ENCODE assay signal across 18 mouse cellular contexts in the genomic region with DNA sequence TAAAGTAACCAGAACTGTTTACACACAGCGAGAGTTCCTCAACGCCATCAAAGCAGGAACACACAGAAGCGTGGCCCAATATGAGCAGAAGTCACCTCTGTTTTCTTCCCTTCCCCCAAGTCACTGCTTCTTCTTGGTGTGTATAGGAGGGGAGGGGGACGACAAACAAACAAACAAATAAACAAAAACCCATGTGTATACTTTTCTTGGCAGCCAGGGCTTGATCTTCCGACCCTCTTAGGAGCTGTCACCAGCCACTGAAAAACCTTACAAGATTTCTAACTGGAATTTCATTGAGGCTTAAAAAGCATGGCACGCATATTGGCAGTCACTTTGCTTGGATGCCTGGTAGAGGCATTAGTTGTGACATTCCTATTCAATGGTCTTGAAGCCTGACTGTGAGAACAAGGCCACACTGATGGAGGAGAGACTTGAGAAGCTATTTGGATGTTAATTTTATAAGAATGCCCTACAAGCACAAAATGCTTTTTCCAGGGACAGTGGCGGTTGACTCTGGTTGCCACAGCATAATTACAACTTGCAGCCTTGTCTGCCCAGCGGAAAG.
DNase-seq lines count a peak whose midpoint lies in the region; ATAC-seq and TF ChIP-seq lines count a peak whose summit lies in the region.
"Had no signal": no experiment of that assay in that cellular context is flagged by ENCODE, and none has a peak within 500 bp of the region (broad histone marks: within the 10 kb centered on the region; RNA-seq: fewer than 3 reads in every experiment).

No protein-coding gene starts in this region.

- no peaks in the 10 kb centered on the region for H3K9me3 ChIP-seq in forebrain, embryonic 14.5 days (replicated peaks; ENCODE audit: control insufficient read depth, low read length)
- no peaks in the 10 kb centered on the region for H3K9me3 ChIP-seq in forebrain, embryonic 10.5 days
- no peaks in the 10 kb centered on the region for H3K9me3 ChIP-seq in hindbrain, embryonic 10.5 days
- no peaks in the 10 kb centered on the region for H3K9me3 ChIP-seq in midbrain, embryonic 13.5 days
- H3K9me3 ChIP-seq: embryonic facial prominence, embryonic 10.5 days had no signal

- H3K36me3 ChIP-seq in forebrain, embryonic 14.5 days (ENCODE audit: control insufficient read depth, insufficient read depth, low read length), result no peaks in the 10 kb centered on the region
- peaks cover 29% of the 10 kb centered on the region for H3K36me3 ChIP-seq in forebrain, embryonic 10.5 days (replicated peaks)
- peaks cover 16% of the 10 kb centered on the region; the same call in 1 of the 2 replicates for H3K36me3 ChIP-seq in hindbrain, embryonic 10.5 days
- H3K36me3 ChIP-seq in midbrain, embryonic 13.5 days, result no peaks in the 10 kb centered on the region

- no peak overlapping the region for H3K4me3 ChIP-seq in forebrain, embryonic 14.5 days (ENCODE audit: low read depth, low read length)
- H3K4me3 ChIP-seq in forebrain, embryonic 10.5 days, result no peak overlapping the region
- no peak overlapping the region for H3K4me3 ChIP-seq in hindbrain, embryonic 10.5 days
- H3K4me3 ChIP-seq in midbrain, embryonic 13.5 days (replicated peaks), result no peak overlapping the region
- no peak overlapping the region for H3K4me3 ChIP-seq in cerebellum, adult 2 months (replicated peaks; ENCODE audit: insufficient read depth, low read depth, low read length)
- H3K4me3 ChIP-seq: embryonic facial prominence, embryonic 10.5 days; erythroblast, embryonic 14.5 days; megakaryocyte, embryonic 14.5 days had no signal

- no peak for TF ChIP-seq CTCF in cerebellum, adult 2 months (IDR thresholded peaks at IDR 0.05; ENCODE audit: borderline replicate concordance, insufficient read depth, low read depth, low read length)

- peak; percentile 62 for DNase-seq in forebrain, embryonic 14.5 days (ENCODE audit: low spot score)
- no peak for DNase-seq in forebrain, embryonic 10.5 days (ENCODE audit: extremely low spot score, low spot score)
- DNase-seq in ES-CJ7 (ENCODE audit: low read depth, low spot score), result peak; percentile 39
- no peak for DNase-seq in hindbrain, embryonic 10.5 days (ENCODE audit: low spot score)
- DNase-seq in kidney, postnatal 4 days, result no peak
- DNase-seq in cerebellum, adult 2 months, result no peak
- DNase-seq in adrenal gland, postnatal 25 days, result no peak
- DNase-seq: adrenal gland, adult 8-10 months; cerebellum, postnatal 14 days; kidney, postnatal 14 days; lung, postnatal 10 days; right cerebral cortex, postnatal 4 days; thymus, adult 18-20 months had no signal

- H3K27me3 ChIP-seq in forebrain, embryonic 14.5 days (replicated peaks; ENCODE audit: control insufficient read depth, insufficient read depth, low read length), result no peaks in the 10 kb centered on the region
- no peaks in the 10 kb centered on the region for H3K27me3 ChIP-seq in forebrain, embryonic 10.5 days (ENCODE audit: poor library complexity, severe bottlenecking)
- H3K27me3 ChIP-seq in hindbrain, embryonic 10.5 days (ENCODE audit: insufficient read depth, poor library complexity, severe bottlenecking), result no peaks in the 10 kb centered on the region
- H3K27me3 ChIP-seq in midbrain, embryonic 13.5 days, result peaks cover 4% of the 10 kb centered on the region
- H3K27me3 ChIP-seq in cerebellum, adult 2 months (ENCODE audit: control insufficient read depth, insufficient read depth, low read length), result no peaks in the 10 kb centered on the region
- H3K27me3 ChIP-seq: megakaryocyte, embryonic 14.5 days had no signal

- TF ChIP-seq POLR2A in cerebellum, adult 2 months (IDR thresholded peaks at IDR 0.05; ENCODE audit: borderline replicate concordance, insufficient read depth, low read length), result no peak

- no peak overlapping the region for H3K27ac ChIP-seq in forebrain, embryonic 14.5 days (ENCODE audit: low read depth, low read length)
- no peak overlapping the region for H3K27ac ChIP-seq in forebrain, embryonic 10.5 days
- peak overlapping the region; percentile 23; the same call in 1 of the 2 replicates for H3K27ac ChIP-seq in hindbrain, embryonic 10.5 days
- 0 out of 2 replicates have a peak overlapping the region, but pooled peaks have one; percentile 9 for H3K27ac ChIP-seq in midbrain, embryonic 13.5 days
- H3K27ac ChIP-seq in cerebellum, adult 2 months (ENCODE audit: insufficient read depth, low read length), result no peak overlapping the region
- H3K27ac ChIP-seq: embryonic facial prominence, embryonic 10.5 days had no signal

- no peak overlapping the region for H3K9ac ChIP-seq in forebrain, embryonic 14.5 days (ENCODE audit: low read length)
- no peak overlapping the region for H3K9ac ChIP-seq in midbrain, embryonic 13.5 days (replicated peaks)

- no peak overlapping the region for H3K4me2 ChIP-seq in forebrain, embryonic 14.5 days (ENCODE audit: low read length)
- H3K4me2 ChIP-seq in midbrain, embryonic 13.5 days (replicated peaks), result no peak overlapping the region

- WGBS in forebrain, embryonic 14.5 days, result 43% methylated on average over 8 of the region's 8 CpGs
- 79% methylated on average over 8 of the region's 8 CpGs for WGBS in forebrain, embryonic 10.5 days
- WGBS in hindbrain, embryonic 10.5 days, result 42% methylated on average over 8 of the region's 8 CpGs
- 32% methylated on average over 8 of the region's 8 CpGs for WGBS in midbrain, embryonic 13.5 days
- 39% methylated on average over 8 of the region's 8 CpGs for WGBS in cerebellum, adult 2 months

- H3K4me1 ChIP-seq in forebrain, embryonic 14.5 days (ENCODE audit: control insufficient read depth, insufficient read depth, low read length), result peaks cover 6% of the 10 kb centered on the region; the same call in 1 of the 2 replicates
- H3K4me1 ChIP-seq in forebrain, embryonic 10.5 days, result peaks cover 20% of the 10 kb centered on the region
- H3K4me1 ChIP-seq in hindbrain, embryonic 10.5 days (replicated peaks), result peaks cover 64% of the 10 kb centered on the region
- H3K4me1 ChIP-seq in midbrain, embryonic 13.5 days (replicated peaks), result peaks cover 44% of the 10 kb centered on the region
- H3K4me1 ChIP-seq in cerebellum, adult 2 months (ENCODE audit: control insufficient read depth, insufficient read depth, low read length), result no peaks in the 10 kb centered on the region
- H3K4me1 ChIP-seq: megakaryocyte, embryonic 14.5 days had no signal

- ATAC-seq in forebrain, embryonic 14.5 days, result peak; percentile 58
- peak; percentile 55 for ATAC-seq in midbrain, embryonic 13.5 days
- ATAC-seq: intestine, embryonic 16.5 days had no signal

Comparison
In these comparisons a context has a peak if more than half of its experiments do, and no peak if none do; other contexts are left out.
1. DNase-seq: peak in forebrain, embryonic 14.5 days (single experiment) and ES-CJ7 (single experiment); none in forebrain, embryonic 10.5 days (single experiment), hindbrain, embryonic 10.5 days (single experiment), kidney, postnatal 4 days (0 of 2), cerebellum, adult 2 months (0 of 2) and adrenal gland, postnatal 25 days (single experiment).
2. H3K27ac ChIP-seq: peak in hindbrain, embryonic 10.5 days (single experiment) and midbrain, embryonic 13.5 days (single experiment); none in forebrain, embryonic 14.5 days (single experiment), forebrain, embryonic 10.5 days (single experiment) and cerebellum, adult 2 months (single experiment).